Mouse (Mus musculus): ENCODE results near the gene Dpm1.
A peak's percentile ranks its signal among the peaks of the same experiment; 100 is the strongest.

Dpm1 gene

GRCm38 (mm10) chr2:168230026-168230728 is at the start of gene Dpm1, which contains the start of the genes Gm20716 and Mocs3:
Gene Dpm1, minus strand, starts transcription at chr2:168230591.
Gene Gm20716, minus strand, starts transcription at chr2:168230364.
Gene Mocs3, plus strand, starts transcription at chr2:168230622.
- peak; percentile 70 to 72 for DNase-seq (ENCODE audit: low spot score in 2 of 2)

- DNase-seq (ENCODE audit: low spot score in 2 of 2) = peak; percentile 23 to 79
Observed at GRCm38 (mm10) chr2:168274374-168274935, 44.1 kb upstream of the Dpm1 start.

GRCm38 (mm10) chr2:168273387-168273786 is 43.0 kb upstream of the Dpm1 start:
- DNase-seq (ENCODE audit: low spot score in 2 of 2) = no peak

- DNase-seq (ENCODE audit: low spot score in 2 of 2) = peak in 1 of 2 experiments; percentile 31
Observed at GRCm38 (mm10) chr2:168268033-168268432, 37.6 kb upstream of the Dpm1 start.

- DNase-seq (ENCODE audit: low spot score in 2 of 2) = no peak
Observed at GRCm38 (mm10) chr2:168260900-168261299, 30.5 kb upstream of the Dpm1 start.

GRCm38 (mm10) chr2:168260124-168260523 is 29.7 kb upstream of the Dpm1 start:
- DNase-seq (ENCODE audit: low spot score in 2 of 2) = no peak

- DNase-seq (ENCODE audit: low spot score in 2 of 2) = no peak
Observed at GRCm38 (mm10) chr2:168259046-168259445, 28.7 kb upstream of the Dpm1 start.

GRCm38 (mm10) chr2:168257188-168257587 is 26.8 kb upstream of the Dpm1 start:
- DNase-seq (ENCODE audit: low spot score in 2 of 2) = no peak

GRCm38 (mm10) chr2:168256506-168256905 is 26.1 kb upstream of the Dpm1 start:
- DNase-seq (ENCODE audit: low spot score in 2 of 2) = no peak

- DNase-seq (ENCODE audit: low spot score in 2 of 2) = no peak
Observed at GRCm38 (mm10) chr2:168253822-168254221, 23.4 kb upstream of the Dpm1 start.

GRCm38 (mm10) chr2:168252639-168253292 is 22.4 kb upstream of the Dpm1 start:
- DNase-seq (ENCODE audit: low spot score in 2 of 2) = peak; percentile 12 to 51

- DNase-seq (ENCODE audit: low spot score in 2 of 2) = peak; percentile 42 to 87
Observed at GRCm38 (mm10) chr2:168250270-168250669, 19.9 kb upstream of the Dpm1 start.

- DNase-seq (ENCODE audit: low spot score in 2 of 2) = peak in 1 of 2 experiments; percentile 19
Observed at GRCm38 (mm10) chr2:168248856-168249245, 18.5 kb upstream of the Dpm1 start.

- no peak for DNase-seq (ENCODE audit: low spot score in 2 of 2)
Observed at GRCm38 (mm10) chr2:168248167-168248855, 17.9 kb upstream of the Dpm1 start.

- DNase-seq (ENCODE audit: low spot score in 2 of 2) = no peak
Observed at GRCm38 (mm10) chr2:168245571-168245970, 15.2 kb upstream of the Dpm1 start.

- no peak for DNase-seq (ENCODE audit: low spot score in 2 of 2)
Observed at GRCm38 (mm10) chr2:168243278-168243677, 12.9 kb upstream of the Dpm1 start.

GRCm38 (mm10) chr2:168242841-168243240 is 12.4 kb upstream of the Dpm1 start:
- DNase-seq (ENCODE audit: low spot score in 2 of 2) = no peak

- no peak for DNase-seq (ENCODE audit: low spot score in 2 of 2)
Observed at GRCm38 (mm10) chr2:168238335-168238734, 7.9 kb upstream of the Dpm1 start.

- no peak for DNase-seq (ENCODE audit: low spot score in 2 of 2)
Observed at GRCm38 (mm10) chr2:168233286-168233685, 2.9 kb upstream of the Dpm1 start.

GRCm38 (mm10) chr2:168231471-168231829 is 1.1 kb upstream of the Dpm1 start:
- peak; percentile 8 to 9 for DNase-seq (ENCODE audit: low spot score in 2 of 2)

GRCm38 (mm10) chr2:168230773-168231470 is 531 bp upstream of the Dpm1 start:
- DNase-seq (ENCODE audit: low spot score in 2 of 2) = peak in 1 of 2 experiments; percentile 33

Data from thymus, postnatal 10 days (tissue).